Mouse (Mus musculus) heart, embryonic 12.5 days (tissue): ENCODE results near the gene Cyb5r4. TPM values are rescaled to one million over a fixed set of nuclear protein-coding genes. Genes with fewer than 3 reads are reported as not detected.
"Not testable (repeated sequence)": the region's sequence is repeated elsewhere in the genome, so short reads cannot be mapped to it uniquely, and the experiment has no call there.

Experiments used
- ATAC-seq: fragments of 200-750 bp; cut with Nextera tagmentation; 2 replicates; pipeline ENCODE4 v1.8.0; 2017; ENCODE audit warnings: moderate TSS enrichment, moderate library complexity; ENCODE audit not compliant: insufficient number of reproducible peaks, low FRiP score
- H3K27ac ChIP-seq: fragments of 300-500 bp; sonication (generic); 2 replicates; pipeline ENCODE4 v1.5.1; 2016; ENCODE audit warnings: mild to moderate bottlenecking, moderate library complexity; ENCODE audit not compliant: poor library complexity, severe bottlenecking
- H3K27me3 ChIP-seq: fragments of 300-500 bp; sonication (generic); replicated peaks from 2 replicates; pipeline ENCODE4 v1.6.1; 2016; ENCODE audit warnings: mild to moderate bottlenecking, moderate library complexity
- H3K36me3 ChIP-seq: fragments of 300-500 bp; sonication (generic); 2 replicates; pipeline ENCODE4 v1.6.1; 2016; ENCODE audit warnings: mild to moderate bottlenecking, moderate library complexity
- H3K4me1 ChIP-seq: fragments of 300-500 bp; sonication (generic); replicated peaks from 2 replicates; pipeline ENCODE4 v1.6.1; 2016; ENCODE audit warnings: mild to moderate bottlenecking
- H3K4me2 ChIP-seq: fragments of 300-500 bp; sonication (generic); 2 replicates; pipeline ENCODE4 v1.6.1; 2016; ENCODE audit warnings: mild to moderate bottlenecking, moderate library complexity
- H3K4me3 ChIP-seq: fragments of 300-500 bp; sonication (generic); 2 replicates; pipeline ENCODE4 v1.5.1; 2016; ENCODE audit warnings: mild to moderate bottlenecking
- H3K9ac ChIP-seq: fragments of 300-500 bp; sonication (generic); 2 replicates; pipeline ENCODE4 v1.6.1; 2016; ENCODE audit warnings: mild to moderate bottlenecking, moderate library complexity
- H3K9me3 ChIP-seq: fragments of 300-500 bp; sonication (generic); replicated peaks from 2 replicates; pipeline ENCODE4 v1.6.1; 2016; ENCODE audit warnings: mild to moderate bottlenecking, moderate library complexity
- WGBS: fragments of 180-500 bp; shearing (Covaris S2); methylation state at CpG from one replicate; pipeline ENCODE4 v1.1.7; 2016; 5-methylcytosine and 5-hydroxymethylcytosine counted together
- polyA plus RNA-seq: library from polyadenylated mRNA; unstranded; fragments of >200 nt; fragmentation: Nextera tagmentation; extraction: Ambion mirVana; gene quantifications from 2 replicates; pipeline ENCODE4 v1.2.1, GENCODE M21; 2016

Gene Cyb5r4
- polyA plus RNA-seq, 1 experiment from 2014 or later = 57.1 TPM

DNA sequence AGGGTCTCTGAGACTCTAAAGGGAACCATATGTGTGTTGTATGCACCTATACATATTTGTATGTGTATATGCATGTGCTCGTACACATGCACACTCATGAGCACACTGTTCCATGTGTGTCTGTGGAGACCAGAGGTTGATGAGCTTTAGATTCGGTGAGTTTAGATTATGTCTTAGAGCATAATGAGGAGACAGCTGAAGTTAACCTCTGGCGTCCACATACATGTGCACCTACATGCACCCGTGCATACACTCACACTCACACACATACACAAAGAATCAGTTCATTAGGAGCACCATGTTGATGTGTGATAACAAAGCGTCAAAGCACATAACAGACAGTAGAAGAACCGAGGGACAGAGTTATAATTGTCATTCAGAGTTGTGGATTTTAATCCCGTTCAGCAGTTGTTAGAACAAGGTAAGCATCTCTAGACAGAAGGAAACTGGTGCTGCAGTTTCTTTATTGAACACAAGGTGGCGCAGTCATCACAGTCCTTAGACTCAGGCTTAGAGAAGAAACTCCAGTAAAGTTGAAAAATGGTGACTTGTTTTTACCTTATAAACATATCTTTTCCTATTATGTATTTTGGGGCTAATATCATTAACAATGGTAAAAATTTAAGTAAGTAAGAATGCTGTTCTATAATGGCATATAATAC lies 5.7 kb downstream of the Cyb5r4 start:
- Histone ChIP-seq H3K9me3 (no peaks in the 10 kb centered on the region), H3K4me2 (no peak overlapping the region), H3K27me3 (no peaks in the 10 kb centered on the region), H3K4me3 (no peak overlapping the region), H3K27ac (no peak overlapping the region), H3K9ac (no peak overlapping the region), H3K4me1 (peaks cover 8% of the 10 kb centered on the region), H3K36me3 (0 out of 2 replicates have a peak, but pooled peaks cover 5% of the 10 kb centered on the region)
- no peak for ATAC-seq
- WGBS = 42% methylated on average over 8 of the region's 8 CpGs

GRCm38 (mm10) chr9:87032196-87032595 lies 10.4 kb downstream of the Cyb5r4 start:
- H3K27ac ChIP-seq = no peak overlapping the region
- no peaks in the 10 kb centered on the region for H3K9me3 ChIP-seq
- H3K27me3 ChIP-seq = no peaks in the 10 kb centered on the region
- H3K36me3 ChIP-seq = peaks cover 16% of the 10 kb centered on the region; the same call in 1 of the 2 replicates
- ATAC-seq = no peak
- no peaks in the 10 kb centered on the region for H3K4me1 ChIP-seq
- no peak overlapping the region for H3K9ac ChIP-seq
- no peak overlapping the region for H3K4me3 ChIP-seq
- 81% methylated on average over 4 of the region's 4 CpGs for WGBS
- H3K4me2 ChIP-seq = no peak overlapping the region

GRCm38 (mm10) chr9:87034831-87035580 lies 13.2 kb downstream of the Cyb5r4 start:
- Histone ChIP-seq H3K4me3 (no peak overlapping the region), H3K36me3 (peaks cover 16% of the 10 kb centered on the region; the same call in 1 of the 2 replicates), H3K4me1 (no peaks in the 10 kb centered on the region), H3K27ac (no peak overlapping the region), H3K9me3 (no peaks in the 10 kb centered on the region), H3K27me3 (no peaks in the 10 kb centered on the region), H3K4me2 (no peak overlapping the region), H3K9ac (no peak overlapping the region)
- no peak for ATAC-seq
- WGBS = 67% methylated on average over 2 of the region's 2 CpGs

DNA sequence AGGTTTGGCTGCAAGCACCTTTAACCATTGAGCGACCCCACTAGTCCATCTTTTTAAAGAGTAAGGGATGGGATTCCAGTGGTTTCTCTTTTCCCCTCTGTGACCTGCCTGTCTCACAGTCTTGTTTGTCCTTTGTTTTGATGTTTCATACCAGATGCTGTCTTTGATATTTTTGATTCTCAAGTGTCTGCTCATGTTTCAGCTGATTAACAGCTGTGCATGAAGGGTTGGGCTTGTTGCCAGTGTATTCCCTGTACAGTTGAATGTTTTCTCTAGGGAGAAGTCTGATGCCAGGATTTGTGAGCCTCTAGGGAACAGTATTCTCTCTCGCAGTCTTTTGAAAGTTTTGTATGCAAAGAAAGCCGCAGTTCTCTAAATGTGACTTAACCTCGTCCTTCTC lies 27.6 kb downstream of the Cyb5r4 start:
- Histone ChIP-seq H3K9me3 (no peaks in the 10 kb centered on the region), H3K36me3 (peaks cover 27% of the 10 kb centered on the region), H3K4me3 (no peak overlapping the region), H3K27me3 (no peaks in the 10 kb centered on the region), H3K27ac (no peak overlapping the region), H3K4me1 (no peaks in the 10 kb centered on the region), H3K9ac (no peak overlapping the region), H3K4me2 (no peak overlapping the region)
- no peak for ATAC-seq
- 85% methylated on average over 4 of the region's 4 CpGs for WGBS

GRCm38 (mm10) chr9:87055547-87056235 lies 33.9 kb downstream of the Cyb5r4 start:
- Histone ChIP-seq H3K4me1 (no peaks in the 10 kb centered on the region), H3K4me3 (no peak overlapping the region), H3K4me2 (no peak overlapping the region), H3K27ac (no peak overlapping the region), H3K9me3 (no peaks in the 10 kb centered on the region), H3K27me3 (no peaks in the 10 kb centered on the region), H3K9ac (no peak overlapping the region), H3K36me3 (peaks cover 42% of the 10 kb centered on the region)
- no peak for ATAC-seq
- WGBS = 85% methylated on average over 11 of the region's 11 CpGs

- 77% methylated on average over 5 of the region's 5 CpGs for WGBS
Observed at GRCm38 (mm10) chr9:87062337-87062736, 40.5 kb downstream of the Cyb5r4 start.

GRCm38 (mm10) chr9:87068160-87068559 lies 46.3 kb downstream of the Cyb5r4 start:
- no peak for ATAC-seq
- Histone ChIP-seq H3K36me3 (peaks cover 40% of the 10 kb centered on the region), H3K27ac (no peak overlapping the region)

More at GRCm38 (mm10) chr9:87062337-87062736, 40.5 kb downstream of the Cyb5r4 start:
- H3K27ac ChIP-seq = no peak overlapping the region
- no peaks in the 10 kb centered on the region for H3K4me1 ChIP-seq
- H3K27me3 ChIP-seq = no peaks in the 10 kb centered on the region
- ATAC-seq = no peak
- no peak overlapping the region for H3K4me3 ChIP-seq
- H3K9me3 ChIP-seq = no peaks in the 10 kb centered on the region
- H3K4me2 ChIP-seq = no peak overlapping the region
- H3K9ac ChIP-seq = no peak overlapping the region
- H3K36me3 ChIP-seq = peaks cover 43% of the 10 kb centered on the region

DNA sequence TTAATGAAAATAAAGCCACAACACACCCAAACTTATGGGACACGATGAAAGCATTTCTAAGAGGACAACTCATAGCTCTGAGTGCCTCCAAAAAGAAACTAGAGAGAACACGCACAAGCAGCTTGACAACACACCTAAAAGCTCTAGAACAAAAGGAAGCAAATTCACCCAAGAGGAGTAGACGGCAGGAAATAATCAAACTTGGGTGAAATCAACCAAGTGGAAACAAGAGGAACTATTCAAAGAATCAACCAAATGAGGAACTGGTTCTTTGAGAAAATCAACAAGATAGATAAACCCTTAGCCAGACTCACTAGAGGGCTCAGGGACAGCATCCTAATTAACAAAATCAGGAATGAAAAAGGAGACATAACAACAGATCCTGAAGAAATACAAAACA lies 49.8 kb downstream of the Cyb5r4 start:
- H3K4me1 ChIP-seq, H3K4me2 ChIP-seq, ATAC-seq, H3K27me3 ChIP-seq, H3K4me3 ChIP-seq, H3K27ac ChIP-seq, H3K9ac ChIP-seq, H3K9me3 ChIP-seq: not testable (repeated sequence)
- H3K36me3 ChIP-seq = peaks cover 29% of the 10 kb centered on the region
- whole genome bisulfite sequencing = 93% methylated on average over 3 of the region's 3 CpGs

More at GRCm38 (mm10) chr9:87068160-87068559, 46.3 kb downstream of the Cyb5r4 start:
- Histone ChIP-seq H3K4me2 (no peak overlapping the region), H3K4me1 (no peaks in the 10 kb centered on the region), H3K4me3 (no peak overlapping the region), H3K9ac (no peak overlapping the region), H3K27me3 (no peaks in the 10 kb centered on the region), H3K9me3 (no peaks in the 10 kb centered on the region; the same call in 1 of the 2 replicates)
- 91% methylated on average over 1 of the region's 1 CpGs for WGBS

DNA sequence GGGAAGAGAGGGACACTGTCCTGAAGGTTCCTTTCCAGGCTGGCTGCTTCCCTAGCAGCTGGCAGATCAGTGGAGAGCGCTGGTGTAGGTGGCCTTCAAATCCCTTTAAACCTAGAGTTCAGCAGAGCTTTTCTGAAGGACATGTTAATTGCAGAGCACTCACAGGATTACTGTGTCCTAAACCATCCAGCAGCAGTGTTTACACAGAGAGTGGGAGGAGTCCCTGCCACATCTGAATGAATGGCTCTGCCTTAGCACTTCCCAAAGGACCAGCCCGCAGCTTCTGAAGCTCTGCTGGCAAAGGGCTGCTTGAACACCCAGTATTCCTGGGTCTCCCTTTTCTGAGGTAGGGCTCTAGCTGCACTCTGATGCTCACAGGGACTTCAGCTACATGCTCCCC lies 56.1 kb downstream of the Cyb5r4 start:
- 42% methylated on average over 2 of the region's 2 CpGs for WGBS
- Histone ChIP-seq H3K4me2 (no peak overlapping the region), H3K27me3 (no peaks in the 10 kb centered on the region), H3K27ac (no peak overlapping the region), H3K9me3 (no peaks in the 10 kb centered on the region), H3K36me3 (no peaks in the 10 kb centered on the region; the same call in 1 of the 2 replicates), H3K4me1 (peaks cover 7% of the 10 kb centered on the region), H3K9ac (no peak overlapping the region), H3K4me3 (no peak overlapping the region)
- ATAC-seq = no peak

DNA sequence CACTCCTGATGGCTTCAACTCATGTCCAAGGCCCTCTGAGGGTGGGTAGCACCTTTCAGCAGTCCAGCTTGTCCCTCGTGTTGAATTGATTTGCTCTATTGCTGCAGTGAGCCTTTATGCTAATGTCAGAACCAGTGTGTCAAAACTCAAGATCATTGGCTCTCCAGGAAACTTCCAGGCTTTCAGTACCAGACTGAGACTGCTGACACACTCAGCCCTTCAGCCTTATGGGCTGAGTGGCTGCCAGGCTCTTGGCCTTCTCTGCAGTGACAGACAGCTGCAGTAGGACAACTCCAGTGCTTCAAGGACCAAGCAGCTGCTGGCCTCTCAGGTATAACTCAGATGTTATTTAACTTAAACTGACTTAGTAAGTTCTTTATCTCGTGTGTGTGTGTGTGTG lies 57.7 kb downstream of the Cyb5r4 start:
- Histone ChIP-seq H3K9me3 (no peaks in the 10 kb centered on the region), H3K4me3 (no peak overlapping the region), H3K4me2 (no peak overlapping the region), H3K27ac (no peak overlapping the region), H3K4me1 (peaks cover 7% of the 10 kb centered on the region), H3K9ac (no peak overlapping the region), H3K27me3 (no peaks in the 10 kb centered on the region), H3K36me3 (no peaks in the 10 kb centered on the region; the same call in 1 of the 2 replicates)
- WGBS = 59% methylated on average over 2 of the region's 2 CpGs
- ATAC-seq = no peak

DNA sequence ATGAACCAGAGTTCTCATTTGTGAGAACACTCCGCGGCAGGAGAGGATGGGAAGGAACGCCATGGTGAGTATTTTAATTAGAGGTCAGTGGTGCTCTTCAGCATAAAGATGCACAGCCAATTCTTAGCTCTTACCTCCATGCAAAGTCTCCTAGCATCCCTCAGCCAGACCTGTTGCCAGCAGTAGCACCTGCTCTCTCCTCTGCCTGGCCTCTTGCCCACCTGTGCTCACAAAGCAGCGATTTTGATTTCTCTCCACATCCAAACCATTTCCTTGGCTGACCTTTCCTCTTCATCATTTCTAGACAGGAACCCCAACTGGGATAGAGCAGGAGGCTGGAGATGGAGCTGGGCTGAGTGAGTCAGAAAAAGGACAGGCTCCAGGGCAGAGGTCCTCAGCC lies 65.2 kb downstream of the Cyb5r4 start:
- H3K9me3 ChIP-seq = no peaks in the 10 kb centered on the region
- no peak for ATAC-seq
- no peak overlapping the region for H3K4me2 ChIP-seq
- no peaks in the 10 kb centered on the region for H3K27me3 ChIP-seq
- 78% methylated on average over 4 of the region's 4 CpGs for WGBS
- no peaks in the 10 kb centered on the region for H3K4me1 ChIP-seq
- H3K9ac ChIP-seq = no peak overlapping the region
- no peak overlapping the region for H3K27ac ChIP-seq
- no peaks in the 10 kb centered on the region for H3K36me3 ChIP-seq
- no peak overlapping the region for H3K4me3 ChIP-seq
